Mouse (Mus musculus): ENCODE data around the gene Ldah.

DNA sequence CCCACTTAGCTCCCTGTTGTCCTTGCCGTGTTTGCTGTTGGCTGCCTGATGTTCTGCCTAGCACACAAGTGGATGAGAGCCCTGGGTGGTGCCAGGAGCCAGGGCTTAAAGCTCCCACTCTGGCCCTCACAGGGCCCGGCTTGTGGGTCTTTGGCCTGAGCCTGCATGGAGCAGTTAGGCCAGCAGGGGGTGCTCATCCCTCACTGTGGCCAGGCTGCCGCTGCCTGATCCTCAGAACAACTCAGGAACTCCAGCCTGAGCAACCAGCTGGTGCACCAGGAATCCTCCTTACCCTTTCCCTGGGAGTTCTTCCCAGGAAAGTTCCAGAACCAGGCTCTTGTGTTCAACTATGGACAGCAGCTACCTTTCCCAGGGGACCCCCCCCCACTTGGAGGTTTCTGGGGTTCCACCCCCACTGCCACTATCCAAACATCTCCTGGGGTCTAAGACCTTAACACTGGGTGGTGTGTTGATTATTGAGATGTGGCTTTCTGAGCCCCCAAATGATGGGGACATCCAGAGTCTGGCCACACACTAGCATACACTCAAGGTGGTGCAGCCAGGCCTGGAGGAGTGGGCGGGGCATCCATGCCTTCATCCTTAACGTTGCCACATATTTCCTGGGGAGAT, 112.3 kb downstream of the Ldah start:
- no peak for TF ChIP-seq POLR2A (IDR thresholded peaks at IDR 0.05; ENCODE audit: insufficient read depth, low read depth, low read length)
- no peak; the same call in 1 of the 2 replicates for TF ChIP-seq CTCF (IDR thresholded peaks at IDR 0.05)

Measured in heart, adult 2 months (tissue).